Mouse (Mus musculus): ENCODE measurements around the gene Macrod1.
A peak's percentile ranks its signal among the peaks of the same experiment; 100 is the strongest.

GRCm38 (mm10) chr19:7205753-7206736, 149.4 kb downstream of the Macrod1 start, which contains the start of gene Otub1:
- no peak for TF ChIP-seq CTCF (IDR thresholded peaks at IDR 0.05; ENCODE audit: borderline replicate concordance, insufficient read depth, low read depth, low read length)
- TF ChIP-seq POLR2A (IDR thresholded peaks at IDR 0.05; ENCODE audit: borderline replicate concordance, insufficient read depth, low read length), result peak; percentile 87
